Mouse (Mus musculus): ENCODE data around the gene Nfatc2.
A peak's percentile ranks its signal among the peaks of the same experiment; 100 is the strongest.

Gene Nfatc2

DNA sequence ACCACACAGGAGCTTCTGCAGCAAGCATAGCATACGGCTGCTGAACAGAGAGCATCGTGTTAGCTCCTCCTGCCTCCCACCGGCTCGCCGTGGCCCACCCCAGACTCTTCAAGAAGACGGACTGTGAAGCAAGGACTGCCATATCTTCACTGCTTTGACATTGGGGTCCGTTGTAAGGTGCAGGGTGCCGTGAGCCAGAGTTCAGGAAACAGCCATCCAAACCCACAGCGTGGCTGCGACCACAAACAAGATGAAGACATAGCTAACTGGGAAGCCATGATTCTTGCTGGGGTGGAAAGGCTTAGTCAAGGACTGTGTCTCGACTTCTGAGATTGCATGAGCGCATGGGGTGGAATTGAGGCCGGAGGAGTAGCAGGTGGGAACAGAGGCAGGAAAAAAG, 111.5 kb downstream of the Nfatc2 start:
- DNase-seq (ENCODE audit: low read depth): no peak

DNA sequence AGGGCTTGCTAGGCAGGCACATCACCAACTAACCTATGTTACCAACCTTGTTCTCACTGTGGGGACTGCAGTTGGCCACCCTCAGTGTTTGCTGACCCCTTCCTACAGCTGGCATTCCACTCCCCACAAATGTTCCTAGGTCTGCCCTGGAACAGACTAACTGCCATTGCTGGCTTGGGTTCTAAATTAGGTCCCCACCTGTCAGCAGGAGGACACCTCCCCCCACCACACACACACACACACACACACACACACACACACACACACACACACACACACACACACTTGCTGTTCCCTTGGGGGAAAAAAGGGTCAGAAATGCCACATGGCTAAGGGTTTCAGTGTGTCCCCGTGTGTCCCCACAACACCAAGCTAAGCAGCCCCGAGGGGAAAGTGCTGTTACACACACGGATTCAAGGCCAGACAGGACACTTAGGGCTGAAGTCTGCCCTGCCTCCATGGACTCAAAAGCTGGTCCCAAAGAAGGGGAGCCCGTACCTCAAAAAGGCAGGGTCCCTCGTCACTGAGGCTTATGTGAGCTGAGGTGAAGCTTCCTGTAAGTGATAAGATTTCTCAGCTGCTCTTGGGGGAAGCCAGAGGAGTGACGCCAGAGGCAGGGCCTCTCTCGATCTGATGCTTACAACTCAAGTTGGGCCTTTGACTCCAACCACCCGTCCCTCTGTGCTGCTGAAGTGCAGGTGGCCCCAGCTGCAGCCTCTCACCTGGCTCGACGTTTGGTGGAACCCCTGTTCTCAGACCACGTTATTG, 113.1 kb downstream of the Nfatc2 start:
- DNase-seq (ENCODE audit: low read depth): no peak

DNA sequence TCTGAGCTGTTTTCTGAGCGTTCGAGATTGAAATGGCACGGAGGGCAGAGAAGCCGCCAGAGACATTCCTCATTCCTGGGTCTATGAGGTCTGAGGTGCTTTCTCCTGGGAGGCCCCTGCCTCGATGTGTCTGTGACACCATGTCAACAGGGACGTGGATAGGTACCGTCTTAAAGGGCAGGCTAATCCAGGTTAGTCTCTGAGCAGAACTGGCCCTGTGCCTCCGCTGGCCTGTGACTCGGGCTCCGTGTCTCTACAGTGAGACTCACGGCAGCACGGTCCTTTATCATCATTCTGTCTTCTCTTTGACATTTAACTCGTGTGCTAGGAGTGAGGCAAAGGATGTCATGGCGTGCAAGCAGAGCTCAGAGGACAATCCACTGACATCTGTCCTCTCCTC, 120.3 kb downstream of the Nfatc2 start:
- no peak for DNase-seq (ENCODE audit: low read depth)

DNA sequence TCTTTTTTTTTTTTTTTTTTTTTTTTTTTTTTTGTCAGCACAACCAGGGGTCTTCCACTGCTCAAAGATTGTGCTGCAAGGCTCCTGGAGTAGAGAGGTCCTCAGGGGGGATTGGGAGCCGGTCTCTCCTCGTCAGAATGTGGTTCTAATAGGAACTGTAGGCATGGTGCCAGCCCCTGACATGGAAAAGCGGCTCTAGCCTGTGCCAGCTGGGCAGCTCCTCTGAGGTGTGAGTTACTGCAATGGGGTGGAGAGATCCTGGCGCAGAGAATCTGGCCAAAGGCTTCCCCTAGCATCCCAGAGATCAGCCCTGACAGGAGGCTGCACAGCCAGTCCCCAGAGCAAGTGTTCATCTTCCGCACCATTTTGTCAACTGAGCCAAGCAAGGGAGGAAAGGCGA, 120.8 kb downstream of the Nfatc2 start:
- peak; percentile 57 for DNase-seq (ENCODE audit: low read depth)

DNA sequence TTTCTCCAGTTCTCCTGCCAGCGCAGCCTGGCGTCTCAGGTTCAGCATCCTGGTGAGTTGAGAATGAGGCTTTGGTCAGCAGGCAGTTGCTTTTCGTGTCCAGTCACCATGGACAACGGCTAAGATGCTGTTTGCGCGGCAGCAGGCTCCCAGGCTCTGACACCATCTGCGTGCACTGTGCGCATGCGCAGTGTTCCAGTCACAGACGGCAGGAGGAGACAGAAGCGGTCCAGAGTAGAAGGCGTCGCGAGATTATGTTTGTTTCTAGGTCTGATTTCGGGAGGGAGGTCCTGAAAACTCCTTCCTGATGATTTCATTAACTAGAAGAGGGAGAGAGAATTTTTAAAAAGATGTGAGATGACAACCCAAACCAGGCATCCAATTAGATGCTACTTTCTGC, 121.5 kb downstream of the Nfatc2 start:
- DNase-seq (ENCODE audit: low read depth): no peak

DNA sequence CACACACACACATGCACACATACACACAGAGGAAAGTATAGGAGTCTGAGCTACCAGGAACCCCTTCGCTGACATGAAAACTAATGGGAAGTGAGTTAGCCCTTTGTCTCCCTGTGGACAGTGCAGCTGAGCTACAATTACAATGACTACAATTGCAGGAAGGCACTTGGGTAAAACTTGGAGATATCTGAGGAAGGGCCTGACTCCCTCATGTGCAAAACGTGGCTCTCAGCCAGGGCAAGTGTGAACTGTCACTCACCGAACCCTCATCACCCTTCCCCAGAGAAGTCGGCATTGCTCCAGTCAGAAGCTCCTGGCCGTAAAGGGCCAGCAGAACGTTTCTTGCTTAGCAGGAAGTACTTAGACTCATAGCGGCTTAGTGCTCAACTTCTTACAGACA, 123.0 kb downstream of the Nfatc2 start:
- no peak for DNase-seq (ENCODE audit: low read depth)

DNA sequence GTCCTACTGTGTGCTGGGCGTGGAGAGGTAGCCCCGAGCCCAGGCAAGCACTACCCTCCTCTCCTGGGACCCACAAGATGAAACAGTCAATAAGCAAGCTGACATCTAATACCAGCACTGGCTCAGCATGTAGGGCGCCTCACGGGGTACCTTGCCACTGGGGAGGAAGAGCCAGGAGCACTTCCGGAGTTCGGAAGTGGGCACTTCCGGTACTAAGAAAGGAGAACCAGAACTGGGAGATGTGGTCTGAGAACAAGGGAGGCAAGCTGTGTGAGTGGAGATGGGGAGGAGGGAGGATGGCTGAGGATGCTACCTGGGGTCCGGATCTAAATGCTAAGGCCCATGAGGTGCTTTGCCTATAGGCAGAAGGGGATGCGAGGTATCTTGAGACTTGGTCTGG, 128.0 kb downstream of the Nfatc2 start:
- DNase-seq (ENCODE audit: low read depth): no peak

DNA sequence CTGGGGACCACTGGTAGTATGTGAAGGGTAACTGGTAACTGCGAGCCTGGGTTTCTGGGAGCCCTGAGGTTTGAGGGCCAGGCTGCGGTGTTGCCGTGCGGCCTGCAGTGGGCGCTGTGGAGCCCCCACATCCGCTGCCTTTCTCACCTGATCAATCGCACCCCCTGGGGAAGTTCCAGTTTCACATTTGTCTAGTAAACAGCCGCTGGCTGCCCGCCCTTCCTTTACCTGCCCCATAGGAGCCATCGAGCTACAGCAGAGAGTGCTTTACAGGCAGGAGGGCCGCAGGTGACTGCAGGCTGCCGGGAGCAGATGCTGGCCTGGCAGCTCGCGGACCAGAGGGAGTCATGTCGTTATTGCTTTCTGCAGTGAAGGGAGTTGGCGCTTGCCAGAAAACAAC, 128.6 kb downstream of the Nfatc2 start:
- peak; percentile 34 for DNase-seq (ENCODE audit: low read depth)

DNA sequence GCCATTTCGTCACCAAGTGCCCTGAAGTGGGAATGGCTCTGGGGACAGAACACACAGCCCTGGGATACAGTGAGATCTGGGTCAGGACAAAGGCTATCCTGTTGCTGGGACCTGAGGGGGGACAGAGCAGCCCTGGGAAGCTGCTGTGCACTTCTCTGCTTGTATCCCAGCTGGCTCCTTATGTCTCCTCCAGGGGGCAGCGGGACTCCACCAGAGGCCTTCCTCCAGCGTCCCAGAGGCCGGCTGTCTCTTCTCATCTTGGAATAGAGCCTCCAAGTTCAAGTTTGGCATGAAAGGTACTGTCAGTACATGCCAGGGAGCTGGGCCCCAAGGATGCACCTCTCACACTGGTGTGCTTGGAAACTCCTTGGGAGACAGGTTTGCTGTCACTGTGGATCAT, 132.4 kb downstream of the Nfatc2 start:
- DNase-seq (ENCODE audit: low read depth): peak; percentile 90

DNA sequence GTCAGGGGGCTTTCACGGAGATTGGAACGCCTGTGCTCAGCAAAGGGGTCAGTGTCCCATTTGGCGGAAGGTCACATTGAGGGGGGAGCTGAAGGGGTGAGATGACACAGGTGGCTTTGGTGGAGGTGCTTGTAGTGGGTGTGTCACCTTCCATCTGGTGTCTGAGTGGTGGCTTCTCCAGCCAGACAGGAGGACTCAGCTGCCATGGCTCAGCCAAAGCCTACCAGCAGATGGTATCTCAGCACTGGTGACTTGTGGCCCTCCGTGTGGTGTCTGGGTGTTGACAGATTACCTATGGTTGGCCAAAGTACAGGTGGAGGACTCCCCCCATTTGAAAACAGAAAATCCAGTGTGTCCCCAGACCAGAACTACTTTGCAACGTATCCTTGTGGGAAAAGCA, 134.3 kb downstream of the Nfatc2 start:
- no peak for DNase-seq (ENCODE audit: low read depth)

DNA sequence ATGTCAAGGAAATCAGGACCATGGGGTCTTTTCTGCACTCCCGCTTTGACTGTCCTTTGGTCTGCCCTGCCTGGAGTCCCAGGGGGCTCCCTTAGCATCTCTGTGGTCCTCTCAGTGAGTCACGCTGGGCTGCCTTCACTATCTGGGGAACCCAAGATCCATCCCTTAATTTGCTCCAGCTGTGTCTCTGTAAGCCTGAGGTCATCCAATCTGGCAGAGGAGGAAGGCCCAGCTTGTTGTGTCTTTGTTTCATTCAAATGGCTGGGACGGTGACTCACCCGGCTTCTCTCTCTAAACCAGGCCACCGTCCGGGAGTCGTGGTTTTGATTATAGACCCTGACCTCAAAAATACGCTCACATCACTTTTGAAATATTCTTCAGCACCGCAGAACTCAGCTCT, 135.4 kb downstream of the Nfatc2 start:
- peak; percentile 95 for DNase-seq (ENCODE audit: low read depth)

DNA sequence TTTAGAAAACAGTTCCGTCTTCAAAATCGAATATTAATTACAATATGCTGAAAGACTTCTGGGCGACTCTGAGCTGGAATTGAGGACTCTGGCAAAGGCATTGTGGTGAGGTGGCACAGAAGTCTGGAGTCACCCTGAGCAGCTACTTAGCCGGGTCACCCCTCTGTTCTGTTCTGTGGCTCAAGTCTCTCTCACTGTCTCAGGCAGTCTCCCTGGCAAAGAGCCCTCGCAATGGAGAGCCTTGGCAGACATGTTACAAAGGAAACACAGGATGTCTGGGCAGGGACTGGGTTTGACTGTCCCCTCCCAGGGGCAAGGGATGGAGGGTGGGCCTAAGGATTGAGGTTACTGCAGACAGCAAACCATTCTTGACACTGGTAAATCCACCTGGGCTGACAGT, 135.8 kb downstream of the Nfatc2 start:
- peak; percentile 60 for DNase-seq (ENCODE audit: low read depth)

DNA sequence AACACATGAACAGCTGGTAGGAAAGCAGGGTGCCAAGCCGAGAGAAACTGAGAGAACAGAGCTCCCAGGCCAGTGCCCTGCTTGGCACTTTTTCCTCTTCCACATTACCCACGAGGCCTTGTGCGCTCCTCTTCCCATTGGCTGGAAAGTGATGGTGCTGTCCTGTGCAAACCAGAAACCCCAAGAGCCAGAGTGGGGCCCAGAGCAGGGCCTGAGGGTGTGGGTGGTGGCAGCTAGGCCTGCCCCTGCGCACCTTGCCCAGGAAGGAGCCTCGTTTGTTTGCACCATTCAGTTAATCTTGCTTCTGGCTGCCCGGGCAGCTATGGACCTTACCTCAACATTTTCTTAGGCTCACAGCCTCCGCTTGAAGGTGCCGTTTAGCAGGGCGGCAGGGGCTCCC, 139.6 kb downstream of the Nfatc2 start:
- no peak for DNase-seq (ENCODE audit: low read depth)

DNA sequence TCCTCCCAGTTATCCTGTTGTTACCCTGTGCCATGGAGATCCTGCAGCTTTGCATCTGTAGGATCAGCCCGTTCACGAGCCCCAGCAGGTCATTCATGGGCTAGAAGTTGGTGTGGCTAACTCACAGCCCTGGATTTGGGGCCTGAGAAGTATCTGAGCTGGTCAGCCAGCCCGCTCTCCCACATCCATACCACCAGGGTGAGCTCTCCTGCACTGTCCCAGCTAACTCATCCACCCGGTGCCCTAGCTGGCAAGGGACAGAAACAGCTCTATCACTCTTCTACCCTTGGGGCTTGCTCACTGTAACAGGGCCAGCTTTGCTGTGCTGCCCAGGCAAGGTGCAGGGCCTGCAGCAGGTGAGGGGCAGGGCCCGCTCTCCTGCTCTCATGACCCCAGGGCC, 141.8 kb downstream of the Nfatc2 start:
- DNase-seq (ENCODE audit: low read depth): peak; percentile 59

DNA sequence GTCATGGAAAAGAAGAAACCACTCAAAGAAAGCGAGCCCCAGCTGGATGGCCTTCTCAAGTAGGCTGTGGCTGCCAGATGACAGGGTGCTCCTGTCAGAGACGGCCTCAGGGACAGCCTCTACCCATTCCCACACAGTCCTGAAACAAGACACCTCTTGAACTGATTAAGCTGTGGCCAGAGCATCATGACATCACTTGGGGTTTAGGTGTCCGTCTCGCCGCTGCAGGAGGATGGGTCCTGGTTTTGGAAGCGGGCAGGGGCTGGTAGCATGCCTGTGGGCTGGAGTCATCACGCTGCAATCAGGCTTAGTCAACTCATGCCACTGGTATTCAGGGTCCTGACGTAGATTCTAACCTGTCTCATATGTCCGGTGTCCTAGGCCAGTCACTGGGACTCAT, 142.9 kb downstream of the Nfatc2 start:
- peak; percentile 82 for DNase-seq (ENCODE audit: low read depth)

DNA sequence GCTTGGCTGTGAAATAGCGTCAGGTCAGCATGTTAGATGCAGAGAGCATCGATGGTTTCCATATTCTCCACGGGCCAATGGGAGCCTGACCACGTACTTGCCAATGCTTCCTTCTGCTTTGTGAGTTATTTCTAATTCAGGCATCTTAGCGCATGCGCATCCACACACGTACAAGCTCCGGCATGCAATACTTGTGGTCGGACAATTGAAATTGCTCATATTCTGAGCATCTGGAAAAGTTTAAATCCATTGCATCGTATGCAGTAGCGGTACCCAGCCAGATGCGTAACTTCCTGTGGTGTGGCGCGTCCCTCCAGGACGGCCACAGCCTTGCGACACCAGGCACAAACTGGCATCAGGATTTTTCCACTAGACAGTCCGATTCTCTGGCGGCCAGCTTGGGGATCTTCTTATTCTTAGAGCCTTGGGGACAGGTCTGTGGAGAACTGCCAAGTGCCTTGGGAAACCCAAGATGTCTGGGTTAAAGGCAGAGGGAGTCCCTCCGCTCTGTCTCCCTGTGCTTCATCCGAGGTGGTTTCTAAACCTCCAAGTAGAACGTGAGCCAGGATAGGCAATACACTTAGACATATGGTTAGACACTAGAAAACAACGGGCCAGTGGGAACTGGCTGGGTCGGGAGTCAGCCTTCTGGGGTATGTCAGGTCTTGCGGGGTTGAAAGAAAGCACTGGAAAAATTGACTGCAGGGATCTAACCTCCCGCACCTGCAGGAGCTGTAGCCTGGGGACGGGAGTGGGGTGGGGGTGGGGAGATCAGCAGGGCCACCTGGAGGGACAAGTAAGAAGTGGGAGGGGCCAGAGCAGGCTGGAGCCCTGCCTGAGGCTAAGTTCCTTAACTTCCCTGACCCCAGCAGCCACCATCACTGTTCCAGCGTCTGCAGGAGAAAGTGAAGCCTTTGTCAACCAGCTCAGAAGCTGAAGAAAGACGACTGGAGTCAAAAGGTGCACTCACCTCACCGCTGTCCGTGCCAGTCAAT, 149.4 kb downstream of the Nfatc2 start:
- DNase-seq (ENCODE audit: low read depth): peak; percentile 97

DNA sequence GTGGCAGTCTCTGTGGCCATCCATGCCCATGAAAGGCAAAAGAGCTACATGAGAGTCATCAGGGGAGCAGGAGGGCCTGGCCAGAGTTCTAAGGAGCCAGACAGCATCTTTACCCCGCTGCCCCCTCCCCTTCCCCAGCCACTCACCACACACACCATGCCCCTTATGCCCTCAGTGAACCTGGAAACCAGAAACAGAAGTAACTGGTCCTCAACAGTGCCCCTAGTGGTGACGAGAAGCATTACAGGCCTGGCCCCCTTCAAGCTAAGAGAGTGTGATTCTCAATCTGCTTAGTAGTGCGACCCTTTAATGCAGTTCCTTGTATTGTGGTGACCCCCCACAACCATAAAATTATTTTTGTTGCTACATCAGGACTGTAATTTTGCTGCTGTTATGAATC, 150.5 kb downstream of the Nfatc2 start:
- peak; percentile 73 for DNase-seq (ENCODE audit: low read depth)

DNA sequence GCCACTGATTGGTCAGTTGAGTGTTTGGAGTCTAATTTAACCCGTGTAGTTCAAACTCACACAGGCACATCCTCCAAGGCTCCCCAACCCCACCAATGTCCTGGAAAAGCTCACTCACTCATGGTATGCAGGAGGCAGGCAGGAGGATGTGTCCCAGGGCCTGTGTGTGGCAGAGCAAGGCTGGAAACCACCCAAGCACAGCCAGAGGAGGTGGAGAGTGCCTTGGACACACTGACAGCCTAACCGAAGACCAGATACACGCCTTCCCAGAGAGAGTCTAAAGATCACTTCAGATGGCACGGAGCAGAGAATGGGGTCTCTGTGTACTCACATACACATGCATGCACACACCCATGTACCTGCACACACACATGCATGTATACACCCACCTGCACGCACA, 153.4 kb downstream of the Nfatc2 start:
- DNase-seq (ENCODE audit: low read depth): no peak

DNA sequence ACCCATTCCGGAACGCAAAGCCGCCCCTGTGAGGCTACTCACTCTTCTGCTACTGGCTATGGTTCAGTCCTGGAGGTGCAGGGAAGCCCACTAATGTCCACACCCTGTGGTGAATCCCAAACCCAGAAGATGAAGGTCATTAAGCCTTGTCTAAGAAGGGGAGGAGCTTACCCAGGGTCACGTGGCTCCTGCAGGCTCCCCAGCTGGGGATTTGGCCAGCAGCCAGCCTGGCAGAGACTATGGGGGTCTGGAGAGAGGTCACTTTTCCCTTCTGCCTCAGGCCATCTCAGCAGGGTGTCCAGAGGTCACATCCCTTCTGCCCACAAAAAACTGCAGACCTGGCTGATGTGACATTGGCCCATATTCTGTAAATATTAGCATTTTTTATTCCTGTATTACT, 153.9 kb downstream of the Nfatc2 start:
- peak; percentile 27 for DNase-seq (ENCODE audit: low read depth)

DNA sequence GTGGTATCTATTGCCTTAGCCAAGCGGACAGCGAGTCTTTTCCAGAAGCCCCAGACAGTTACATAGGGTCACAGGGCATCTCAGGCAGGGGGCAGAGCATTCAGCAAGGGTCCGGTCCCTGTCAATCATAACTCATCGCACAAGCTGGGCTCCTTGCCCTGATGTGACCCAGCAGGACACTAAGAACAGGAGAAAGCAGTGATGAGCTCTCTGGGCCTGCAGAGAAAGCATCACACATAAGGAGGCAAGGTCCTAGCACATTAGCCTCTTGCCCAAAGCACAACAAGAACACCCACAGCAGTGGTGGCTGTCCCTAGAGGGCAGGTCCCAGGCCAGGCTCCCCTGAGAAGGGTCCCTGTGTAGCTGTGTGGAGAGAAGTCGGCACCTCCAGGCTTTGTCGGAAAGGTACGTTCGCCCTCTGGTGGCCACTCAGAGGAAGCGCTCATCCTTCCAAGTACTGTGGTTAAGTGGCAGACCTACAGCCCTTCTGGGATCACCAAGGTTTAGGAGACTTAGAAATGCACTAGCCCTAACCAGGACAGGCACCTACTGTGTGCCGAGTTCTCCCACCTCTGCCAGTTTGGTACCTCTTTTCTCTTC, 156.1 kb downstream of the Nfatc2 start:
- DNase-seq (ENCODE audit: low read depth): peak; percentile 76

DNA sequence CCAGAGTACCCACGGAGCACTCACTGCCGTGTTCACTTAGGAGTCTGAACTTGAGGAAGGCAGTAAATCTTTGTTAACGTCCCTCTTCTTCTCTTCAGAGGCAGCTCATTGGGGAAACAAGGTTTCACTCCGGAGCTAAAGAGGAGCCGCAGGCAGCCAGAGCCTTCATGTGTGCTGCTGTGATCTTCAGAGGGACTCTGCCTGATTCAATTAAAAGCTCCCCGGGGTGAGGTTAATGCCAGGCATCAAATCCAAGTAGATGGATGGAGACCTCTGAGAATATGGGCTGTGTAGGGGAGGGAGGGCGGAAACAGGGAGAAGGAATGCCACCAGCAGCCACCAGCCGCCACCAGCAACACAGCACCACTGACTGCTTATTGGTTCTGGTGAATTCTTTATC, 157.3 kb downstream of the Nfatc2 start:
- DNase-seq (ENCODE audit: low read depth): no peak

DNA sequence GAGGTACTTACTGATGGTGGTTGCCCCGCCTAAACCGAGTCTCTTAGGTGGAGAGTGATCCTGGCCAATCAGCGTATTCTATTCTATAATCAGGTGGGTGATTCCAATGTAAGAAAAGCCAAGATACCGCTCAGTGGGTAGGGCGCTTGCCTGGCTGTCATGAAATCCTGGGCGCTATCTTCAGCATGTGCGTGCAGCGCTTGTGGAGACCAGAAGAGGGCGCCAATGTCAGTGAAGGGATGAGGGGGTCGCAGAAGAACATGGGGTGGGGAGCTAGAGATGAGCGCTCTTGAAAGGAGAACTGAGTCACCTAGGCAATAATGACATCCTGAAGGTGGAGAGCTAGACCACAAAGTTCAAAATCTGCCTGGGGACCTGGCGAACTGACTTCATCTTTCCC, 160.0 kb downstream of the Nfatc2 start:
- DNase-seq (ENCODE audit: low read depth): no peak

DNA sequence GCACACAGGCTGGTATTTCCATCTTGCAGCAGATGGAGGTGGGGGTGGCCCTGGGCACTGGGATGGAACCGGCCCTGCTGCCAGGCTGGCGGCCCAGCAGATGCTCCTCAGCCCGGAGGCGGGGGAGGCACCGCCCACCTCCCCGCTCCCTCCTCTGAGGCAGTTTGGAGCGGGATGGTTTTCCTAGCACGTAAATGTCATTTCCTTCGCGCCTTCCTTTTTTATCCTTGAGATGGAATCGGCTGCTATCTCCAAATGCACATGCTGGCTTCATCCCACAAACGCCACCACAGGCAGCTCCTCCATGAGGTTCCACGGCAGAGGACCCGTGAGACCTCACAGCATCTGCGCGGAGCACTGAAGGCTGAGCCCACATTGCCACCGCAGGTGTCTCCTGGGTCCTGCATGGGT, 160.5 kb downstream of the Nfatc2 start:
- no peak for DNase-seq (ENCODE audit: low read depth)
